Mouse (Mus musculus) left cerebral cortex, postnatal 14 days (tissue): Measurements from ENCODE around the gene Spag5. TPM values are rescaled to one million over a fixed set of nuclear protein-coding genes. Genes with fewer than 3 reads are reported as not detected.
"Not testable (repeated sequence)": the region's sequence is repeated elsewhere in the genome, so short reads cannot be mapped to it uniquely, and the experiment has no call there.

Experiments
- DNase-seq, 2 experiments: peaks; one replicate each; pipeline ENCODE4 v3.0.0; 2021 to 2022; ENCODE audit warnings: low spot score in 2 of 2, mixed read lengths in 1 of 2
- intact Hi-C: fragments of 180-260 bp; cut with DNase I; formaldehyde crosslinking; loops from one replicate; pipeline ENCODE4 v1.15.1; 2025
- long read RNA-seq, 2 experiments: library from polyadenylated mRNA; stranded (forward); transcript quantifications; one replicate each; pipeline ENCODE4 v2.0.0; 2021
- total RNA-seq, 2 experiments: library from RNA; stranded (reverse); gene quantifications; 2 replicates each; pipeline ENCODE4 v1.2.3; 2021

The Spag5 gene
- total RNA-seq: 1 to 10 TPM; 5.0 to 8.4 TPM
- long read RNA-seq, experiment 1, partial matches to known transcripts: 1 of 2 reads
- long read RNA-seq, experiment 1, other reads (novel, unspliced or antisense): 1 of 2 reads
- long read RNA-seq, experiment 2: 0 reads

- DNase-seq: peak; percentile 91 to 94
- intact Hi-C loops: loop anchor here (1.0 kb wide), 1 partner anchor 27 kb away; the partner anchor contains the start of gene Pigs
These were observed at the start of gene Spag5 for GRCm38 (mm10) chr11:78301357-78302084. Spag5 (plus strand) TSS chr11:78301529.

GRCm38 (mm10) chr11:78256618-78257017 lies 44.7 kb upstream of the Spag5 start:
- intact Hi-C loops: no loop called here
- peak; percentile 19 to 30 for DNase-seq

- intact Hi-C loops: loop anchor here (5.0 kb wide), 2 partner anchors 67 to 82 kb away; partner anchors contain the start of genes Pigs and Unc119
- DNase-seq: no peak
These were observed 40.7 kb upstream of the Spag5 start for GRCm38 (mm10) chr11:78260489-78261258.

GRCm38 (mm10) chr11:78261380-78262352 lies 39.7 kb upstream of the Spag5 start, which contains the start of gene 2610507B11Rik:
2610507B11Rik (plus strand) TSS chr11:78261752.
- intact Hi-C loops: loop anchor here (5.0 kb wide), 2 partner anchors 66 to 81 kb away; partner anchors contain the start of genes Pigs and Unc119
- DNase-seq: peak; percentile 88 to 89

GRCm38 (mm10) chr11:78262550-78262949 lies 38.8 kb upstream of the Spag5 start:
- intact Hi-C loops: loop anchor here (5.0 kb wide), 2 partner anchors 65 to 80 kb away; partner anchors contain the start of genes Pigs and Unc119
- DNase-seq: peak; percentile 49 to 77

- intact Hi-C loops: no loop called here
- no peak for DNase-seq
These were observed 35.8 kb upstream of the Spag5 start for GRCm38 (mm10) chr11:78265571-78265970.

- intact Hi-C loops: no loop called here
- peak; percentile 41 to 59 for DNase-seq
These were observed 29.3 kb upstream of the Spag5 start for GRCm38 (mm10) chr11:78271986-78272385.

- DNase-seq: no peak
- intact Hi-C loops: loop anchor here (5.0 kb wide), 1 partner anchor 53 kb away; no protein-coding TSS in a partner anchor
These were observed 25.7 kb upstream of the Spag5 start for GRCm38 (mm10) chr11:78275596-78275995.

- intact Hi-C loops: loop anchor here (5.0 kb wide), 1 partner anchor 54 kb away; no protein-coding TSS in a partner anchor
- not testable (repeated sequence) for DNase-seq
These were observed 25.2 kb upstream of the Spag5 start for GRCm38 (mm10) chr11:78276169-78276568.

- DNase-seq: no peak
- intact Hi-C loops: loop anchor here (5.0 kb wide), 1 partner anchor 57 kb away; no protein-coding TSS in a partner anchor
These were observed 22.5 kb upstream of the Spag5 start for GRCm38 (mm10) chr11:78278853-78279252.

- intact Hi-C loops: loop anchor here (5.0 kb wide), 1 partner anchor 57 kb away; no protein-coding TSS in a partner anchor
These were observed 21.7 kb upstream of the Spag5 start for GRCm38 (mm10) chr11:78279586-78279985.

GRCm38 (mm10) chr11:78289146-78289763 lies 12.1 kb upstream of the Spag5 start:
- intact Hi-C loops: no loop called here
- DNase-seq: no peak

More at GRCm38 (mm10) chr11:78279586-78279985, 21.7 kb upstream of the Spag5 start:
- DNase-seq: no peak

GRCm38 (mm10) chr11:78290654-78291053 lies 10.7 kb upstream of the Spag5 start, which contains the start of gene BC030499:
BC030499 (plus strand) TSS chr11:78290841.
- DNase-seq: peak; percentile 27 to 41
- intact Hi-C loops: no loop called here

GRCm38 (mm10) chr11:78294585-78294984 lies 6.7 kb upstream of the Spag5 start:
- no peak for DNase-seq
- intact Hi-C loops: no loop called here

GRCm38 (mm10) chr11:78300917-78301316 lies 412 bp upstream of the Spag5 start:
- intact Hi-C loops: loop anchor here (1.0 kb wide), 1 partner anchor 27 kb away; the partner anchor contains the start of gene Pigs
- peak in 1 of 2 experiments; percentile 40 for DNase-seq

- DNase-seq: no peak
- intact Hi-C loops: no loop called here
These were observed 3.9 kb downstream of the Spag5 start for GRCm38 (mm10) chr11:78305272-78305671.

- intact Hi-C loops: no loop called here
- DNase-seq: no peak
These were observed 9.7 kb downstream of the Spag5 start for GRCm38 (mm10) chr11:78310861-78311511.
